Mouse (Mus musculus) neural tube, embryonic 10.5 days (tissue): Measurements from ENCODE around the gene Amhr2.
A peak's percentile ranks its signal among the peaks of the same experiment; 100 is the strongest.

ENCODE experiments used
- DNase-seq: peaks from one replicate; pipeline ENCODE4 v3.0.0-alpha.2; 2017; ENCODE audit warnings: low spot score; ENCODE audit errors: extremely low spot score

The Amhr2 gene

DNA sequence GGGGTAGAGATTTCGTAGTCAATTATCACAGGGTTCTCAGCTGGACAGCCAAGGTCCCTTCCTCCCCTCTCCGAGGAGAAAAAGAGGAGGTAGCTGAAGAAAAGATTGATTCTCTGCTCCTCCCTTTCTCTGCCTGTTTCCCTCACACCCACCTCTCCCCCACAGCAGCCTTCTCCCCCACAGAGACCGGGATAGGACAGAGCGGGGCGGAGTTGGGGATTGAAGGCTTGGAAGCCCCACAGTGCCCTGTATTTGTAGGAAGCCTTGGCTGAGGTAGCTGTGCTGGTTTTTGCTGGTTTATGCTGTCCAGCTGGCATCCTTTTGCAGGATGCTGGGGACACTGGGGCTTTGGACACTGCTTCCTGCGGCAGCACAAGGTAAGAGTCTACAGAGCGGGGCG lies at the start of gene Amhr2:
TSS of gene Amhr2 (plus strand) at position 222 of the 400 bp plus-strand sequence.
- no peak for DNase-seq

DNA sequence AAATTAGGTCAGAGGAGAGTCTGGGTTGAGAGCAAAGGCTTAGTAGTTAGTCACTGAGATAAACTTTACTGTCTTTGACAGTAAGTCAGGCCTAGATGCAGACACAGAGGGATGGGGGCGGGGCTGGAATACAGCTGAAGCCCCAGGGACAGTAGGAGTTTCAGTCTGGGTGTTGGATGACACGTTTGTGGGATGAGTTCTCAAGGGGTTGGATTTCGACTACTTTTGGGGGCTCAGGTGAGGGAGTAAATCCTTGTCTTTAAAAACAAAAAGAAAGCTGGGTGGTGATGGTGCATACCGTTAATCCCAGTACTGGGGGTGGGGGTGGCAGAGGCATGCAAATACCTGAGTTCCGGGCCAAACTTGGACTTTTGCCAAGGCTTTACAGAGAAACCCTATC lies 46.5 kb upstream of the Amhr2 start:
- no peak for DNase-seq

DNA sequence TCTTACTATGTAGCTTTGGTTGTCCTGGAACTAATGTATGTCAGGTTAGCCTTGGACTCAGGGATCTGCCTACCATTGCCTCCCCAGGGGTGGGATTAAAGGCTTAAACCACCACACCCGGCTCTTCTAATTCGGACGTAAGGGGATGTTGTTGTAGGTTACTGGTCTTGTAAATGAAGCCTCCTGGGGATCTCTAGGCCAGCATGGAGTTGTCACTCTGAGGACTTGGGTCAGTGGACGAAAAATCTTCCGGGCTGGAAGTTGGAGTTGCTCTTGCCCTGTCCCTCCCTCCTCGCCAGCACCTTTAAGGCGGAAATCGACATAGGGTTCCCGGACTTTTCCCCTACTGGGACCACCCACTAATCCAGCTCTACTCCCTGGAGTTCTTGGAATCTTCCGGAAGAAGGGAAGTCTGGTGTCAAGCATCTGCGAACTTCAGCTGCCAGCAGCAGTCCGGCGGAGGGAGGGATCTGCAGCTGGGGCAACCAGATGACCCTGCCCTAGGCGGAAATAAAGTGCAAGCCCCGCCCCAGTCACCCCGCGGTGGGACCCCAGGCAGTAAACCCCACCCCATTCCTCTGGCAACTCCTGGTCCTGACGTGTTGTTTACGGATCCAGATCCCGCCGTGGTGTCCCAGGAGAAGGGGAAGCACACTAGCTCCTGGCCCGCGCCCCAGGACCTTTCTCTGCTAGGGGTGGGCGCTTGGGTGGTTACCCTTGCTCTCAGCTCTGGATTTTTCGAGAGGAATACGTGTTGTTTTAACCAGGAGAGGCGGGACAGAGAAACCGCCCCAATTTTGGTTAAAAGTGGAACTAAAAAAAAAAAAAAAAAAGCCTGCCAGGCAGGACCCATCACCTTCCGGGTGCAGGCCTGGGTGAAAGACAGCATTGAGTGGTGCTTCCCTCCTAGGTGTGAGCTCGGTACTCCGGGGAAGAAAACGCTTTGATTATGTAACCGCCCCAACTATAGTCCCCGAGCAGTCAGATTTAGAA lies 45.6 kb upstream of the Amhr2 start:
- DNase-seq, result peak; percentile 78

DNA sequence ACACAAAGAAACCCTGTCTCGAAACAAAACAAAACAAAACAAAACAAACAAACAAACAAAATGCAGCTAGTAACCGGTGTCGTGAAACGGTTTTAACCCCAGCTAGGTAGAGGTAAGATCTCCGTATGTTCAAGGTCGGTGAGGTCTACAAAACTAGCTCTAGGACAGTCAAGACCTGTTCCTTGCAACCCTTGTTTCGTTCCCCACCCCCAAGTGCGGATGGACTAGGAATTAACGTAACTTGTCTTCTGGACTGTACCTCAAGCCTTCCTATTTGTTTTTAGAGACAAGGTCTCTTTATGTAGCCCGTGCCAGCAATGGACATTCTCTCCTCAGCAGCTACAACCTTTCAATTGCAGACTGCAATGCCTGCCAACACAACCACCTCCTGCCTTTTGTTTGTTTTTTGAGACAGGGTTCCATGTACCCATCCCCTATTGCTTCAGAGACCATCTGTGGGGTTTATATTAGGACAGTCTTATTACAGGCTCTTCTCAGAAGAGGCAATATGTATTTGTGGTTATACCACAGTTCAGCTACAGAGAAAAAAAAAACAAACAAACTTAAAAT lies 44.6 kb upstream of the Amhr2 start:
- no peak for DNase-seq

DNA sequence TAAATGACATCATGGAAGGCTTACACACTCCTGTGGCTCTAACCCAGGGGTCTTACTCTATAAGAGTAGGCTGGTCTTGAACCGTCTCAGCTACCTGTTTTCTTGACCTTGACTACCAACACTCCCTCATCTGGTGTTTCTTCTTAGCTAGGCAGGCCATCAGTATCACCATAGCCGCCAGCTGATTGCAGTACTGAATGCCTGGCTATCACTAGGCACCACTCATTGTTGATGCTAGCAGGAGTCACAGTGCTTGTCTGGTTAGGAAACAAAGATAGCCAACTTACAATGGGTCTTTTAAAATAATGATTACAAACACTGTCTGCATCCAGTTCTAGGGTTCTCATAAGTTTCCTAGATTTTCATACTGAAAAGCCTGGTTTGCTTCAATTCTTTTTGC lies 43.9 kb upstream of the Amhr2 start:
- no peak for DNase-seq

DNA sequence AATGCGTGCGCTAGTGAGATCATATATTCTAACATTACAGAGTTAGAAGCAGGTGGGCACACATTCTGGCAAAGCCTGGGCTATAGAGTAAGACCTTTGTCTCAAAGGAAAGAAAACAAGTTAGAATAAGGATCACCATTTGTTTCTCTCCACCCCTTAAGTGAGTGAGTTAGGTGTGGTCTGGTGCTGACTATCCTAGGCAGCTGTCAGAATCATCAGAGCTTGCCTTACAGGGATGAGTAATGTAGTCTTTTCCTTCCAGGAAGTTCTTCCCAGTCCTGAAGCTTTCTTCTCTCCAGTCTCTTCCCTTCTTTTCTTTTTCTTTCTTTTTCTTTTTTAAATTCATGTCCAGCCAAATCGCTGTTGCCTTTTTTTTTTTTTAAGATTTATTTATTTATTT lies 43.0 kb upstream of the Amhr2 start:
- no peak for DNase-seq

DNA sequence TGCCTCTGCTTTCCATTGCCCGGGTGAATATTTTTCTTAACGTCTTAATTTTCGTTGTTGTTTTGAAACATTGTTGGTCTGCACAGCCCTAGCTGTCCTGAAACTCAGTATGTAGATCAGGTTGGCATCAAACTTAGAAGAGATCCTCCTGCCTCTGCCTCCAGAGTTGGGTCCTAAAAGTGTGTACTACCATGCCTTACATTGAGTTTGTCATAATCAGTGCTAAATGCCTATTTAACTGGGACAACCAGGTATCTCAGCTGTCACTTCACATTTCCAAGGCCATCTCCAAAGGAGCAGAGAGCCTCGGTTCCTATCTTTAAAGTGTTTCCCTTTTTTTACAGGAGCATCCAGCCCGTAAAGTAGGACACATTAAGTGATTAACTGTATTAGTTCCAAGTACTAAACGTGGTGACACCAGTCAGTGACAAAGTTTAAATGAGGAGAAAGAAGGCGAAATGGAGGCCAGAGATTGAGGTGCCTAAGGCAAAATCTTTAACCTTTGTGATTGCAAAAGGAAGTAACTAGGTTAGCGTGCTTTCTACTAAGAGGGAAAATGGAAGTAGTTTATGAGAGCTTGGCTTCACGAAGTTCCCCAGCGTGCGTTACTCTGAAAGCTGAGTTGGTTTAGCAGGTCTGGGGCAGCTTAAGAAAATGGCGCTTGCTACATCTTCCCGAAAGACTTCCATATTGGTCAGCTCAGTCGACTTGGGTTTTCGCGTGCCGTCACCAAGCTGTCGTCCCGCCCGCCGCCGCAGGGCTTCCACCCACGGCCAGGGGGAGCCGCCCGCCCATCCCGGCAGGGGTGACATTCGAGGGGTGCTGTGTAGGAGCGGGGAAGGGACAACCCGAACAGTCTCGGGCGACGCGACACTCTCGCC lies 40.3 kb upstream of the Amhr2 start:
- DNase-seq, result no peak

DNA sequence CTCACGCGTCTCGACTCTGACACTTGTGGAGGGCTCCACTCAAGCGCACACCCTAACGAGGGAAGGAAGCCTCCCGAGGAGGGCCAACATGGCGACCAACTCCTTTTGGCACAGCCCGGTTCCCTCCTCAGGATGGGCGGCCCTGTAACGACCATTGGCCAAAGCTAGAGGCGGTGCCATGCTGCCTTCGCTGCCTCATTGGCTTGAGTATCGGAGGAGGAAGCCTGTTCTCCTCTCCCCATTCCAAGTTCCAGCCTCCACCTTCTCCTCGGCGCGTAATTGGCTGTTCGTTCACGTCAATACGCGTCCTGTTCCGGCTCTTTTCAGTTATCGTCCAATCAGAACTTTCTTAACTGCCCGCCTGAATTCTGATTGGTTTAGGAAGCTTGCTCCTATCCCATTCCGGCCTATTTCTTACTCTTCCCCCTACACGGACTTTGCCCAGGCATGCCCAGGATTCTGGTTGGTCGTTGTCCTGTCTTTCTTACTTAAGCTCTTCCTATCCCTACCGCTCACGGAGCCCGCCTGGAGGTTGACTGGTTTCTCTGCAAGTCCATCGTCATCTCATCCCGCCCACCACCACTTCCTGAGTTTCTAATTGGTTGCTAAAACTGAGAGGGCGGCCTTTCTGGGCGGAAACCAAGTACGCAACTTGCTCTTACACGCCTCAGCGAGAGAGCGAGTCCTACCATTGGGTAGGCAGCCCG lies 39.5 kb upstream of the Amhr2 start, which contains the start of gene Sp1:
TSS of gene Sp1 (plus strand) at position 655 of the 707 bp plus-strand sequence.
- peak; percentile 94 for DNase-seq

DNA sequence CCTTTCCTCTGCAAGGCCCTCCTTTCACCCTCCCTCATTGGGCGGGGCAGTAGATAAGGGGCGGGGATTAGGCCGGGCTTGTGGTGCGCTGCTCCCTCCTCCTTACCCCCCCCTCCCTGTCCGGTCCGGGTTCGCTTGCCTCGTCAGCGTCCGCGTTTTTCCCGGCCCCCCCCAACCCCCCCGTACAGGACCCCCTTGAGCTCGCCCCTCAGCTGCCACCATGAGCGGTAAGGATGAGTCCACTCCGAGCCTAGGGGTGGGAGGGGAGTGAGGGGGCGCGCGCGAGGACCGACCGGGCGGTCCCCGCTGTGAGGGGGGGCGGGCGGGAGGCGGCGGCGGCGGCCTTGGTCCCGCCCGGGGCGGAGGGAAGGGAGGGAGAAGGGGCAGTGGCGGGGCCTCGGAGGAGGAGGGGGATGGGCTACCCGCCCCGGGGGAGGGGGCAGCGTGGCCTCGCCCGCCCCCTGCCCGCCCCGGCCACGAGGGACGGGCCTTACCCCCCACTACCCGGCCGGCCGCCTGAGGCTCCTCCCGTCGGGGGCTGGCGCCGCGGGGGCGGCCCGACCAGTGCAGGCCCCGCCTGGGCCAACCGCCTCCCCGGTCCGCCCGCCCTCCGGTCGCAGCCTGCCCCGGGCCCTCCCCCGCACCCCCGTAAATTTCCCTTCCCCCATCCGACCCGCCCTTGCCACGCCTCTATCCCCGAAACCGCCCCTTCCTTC lies 38.8 kb upstream of the Amhr2 start:
- DNase-seq, result no peak

DNA sequence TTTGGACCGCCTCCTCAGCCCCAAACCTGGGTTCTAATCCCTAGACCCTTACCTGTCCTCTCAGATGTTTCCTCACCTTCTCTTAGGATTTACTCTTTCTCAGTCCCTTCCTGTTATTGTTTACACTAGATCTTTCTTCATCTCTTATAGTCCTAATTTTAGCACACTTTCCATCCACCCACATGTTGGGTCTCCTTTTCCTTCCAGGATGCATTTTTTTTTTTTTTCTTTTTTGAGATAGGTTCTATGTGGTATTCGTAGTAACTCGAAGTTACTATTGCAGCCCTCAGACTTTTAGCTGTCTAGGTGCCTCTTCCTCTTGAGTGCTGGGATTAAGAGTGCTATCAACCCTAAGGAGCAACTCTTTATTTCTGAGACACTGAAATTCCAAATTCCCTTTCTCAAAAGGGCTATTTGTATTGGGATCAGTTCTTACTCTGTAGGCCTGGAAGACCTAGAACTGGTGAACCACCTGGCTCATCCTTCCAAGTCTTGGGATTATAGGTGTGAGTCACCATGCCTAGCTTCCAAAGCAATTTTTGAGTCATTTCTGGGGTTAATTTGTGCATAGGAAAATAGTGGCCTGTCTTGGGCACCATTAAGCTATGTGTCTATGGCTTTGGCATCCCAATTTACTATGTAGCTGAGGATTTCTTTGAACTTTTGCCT lies 38.1 kb upstream of the Amhr2 start:
- no peak for DNase-seq

DNA sequence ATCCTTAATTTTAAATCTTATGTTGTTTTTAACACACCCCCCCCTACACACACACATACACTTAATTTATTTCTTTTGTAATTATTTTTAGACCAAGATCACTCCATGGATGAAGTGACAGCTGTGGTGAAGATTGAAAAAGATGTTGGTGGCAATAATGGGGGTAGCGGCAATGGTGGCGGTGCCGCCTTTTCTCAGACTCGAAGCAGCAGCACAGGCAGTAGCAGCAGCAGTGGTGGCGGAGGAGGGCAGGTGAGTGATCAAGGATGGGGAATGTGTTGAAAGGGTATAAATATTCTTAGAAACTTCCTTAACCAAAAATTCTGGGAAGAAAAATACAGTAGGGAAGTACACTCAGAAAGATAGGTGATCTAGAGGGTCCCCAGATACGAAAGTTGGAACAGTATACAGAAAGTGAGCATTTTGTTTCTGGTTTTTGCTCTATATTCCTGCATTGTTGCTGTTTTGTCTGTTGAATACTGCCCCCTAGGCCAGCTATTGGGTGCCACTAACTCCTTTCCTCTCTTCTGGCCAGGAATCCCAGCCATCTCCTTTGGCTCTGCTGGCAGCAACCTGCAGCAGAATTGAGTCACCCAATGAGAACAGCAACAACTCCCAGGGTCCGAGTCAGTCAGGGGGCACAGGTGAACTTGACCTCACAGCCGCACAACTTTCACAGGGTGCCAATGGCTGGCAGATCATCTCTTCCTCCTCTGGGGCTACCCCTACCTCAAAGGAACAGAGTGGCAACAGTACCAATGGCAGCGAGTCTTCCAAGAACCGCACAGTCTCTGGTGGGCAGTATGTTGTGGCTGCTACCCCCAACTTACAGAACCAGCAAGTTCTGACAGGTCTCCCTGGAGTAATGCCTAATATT lies 37.2 kb upstream of the Amhr2 start:
- DNase-seq, result no peak

DNA sequence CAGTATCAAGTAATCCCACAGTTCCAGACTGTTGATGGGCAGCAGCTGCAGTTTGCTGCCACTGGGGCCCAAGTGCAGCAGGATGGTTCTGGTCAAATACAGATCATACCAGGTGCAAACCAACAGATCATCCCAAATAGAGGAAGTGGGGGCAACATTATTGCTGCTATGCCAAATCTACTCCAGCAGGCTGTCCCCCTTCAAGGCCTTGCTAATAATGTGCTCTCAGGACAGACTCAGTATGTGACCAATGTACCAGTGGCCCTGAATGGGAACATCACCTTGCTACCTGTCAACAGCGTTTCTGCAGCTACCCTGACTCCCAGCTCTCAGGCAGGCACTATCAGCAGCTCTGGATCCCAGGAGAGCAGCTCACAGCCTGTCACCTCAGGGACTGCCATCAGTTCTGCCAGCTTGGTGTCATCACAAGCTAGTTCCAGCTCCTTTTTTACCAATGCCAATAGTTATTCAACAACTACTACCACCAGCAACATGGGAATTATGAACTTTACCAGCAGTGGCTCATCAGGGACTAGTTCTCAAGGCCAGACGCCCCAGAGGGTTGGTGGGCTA lies 36.5 kb upstream of the Amhr2 start:
- no peak for DNase-seq

DNA sequence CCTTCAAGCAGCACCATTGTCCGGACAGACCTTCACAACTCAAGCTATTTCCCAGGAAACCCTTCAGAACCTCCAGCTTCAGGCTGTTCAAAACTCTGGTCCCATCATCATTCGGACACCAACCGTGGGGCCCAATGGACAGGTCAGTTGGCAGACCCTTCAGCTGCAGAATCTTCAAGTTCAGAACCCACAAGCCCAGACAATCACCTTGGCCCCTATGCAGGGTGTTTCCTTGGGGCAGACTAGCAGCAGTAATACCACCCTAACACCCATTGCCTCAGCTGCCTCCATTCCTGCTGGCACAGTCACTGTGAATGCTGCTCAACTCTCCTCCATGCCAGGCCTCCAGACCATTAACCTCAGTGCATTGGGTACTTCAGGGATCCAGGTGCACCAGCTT lies 35.9 kb upstream of the Amhr2 start:
- DNase-seq, result no peak

DNA sequence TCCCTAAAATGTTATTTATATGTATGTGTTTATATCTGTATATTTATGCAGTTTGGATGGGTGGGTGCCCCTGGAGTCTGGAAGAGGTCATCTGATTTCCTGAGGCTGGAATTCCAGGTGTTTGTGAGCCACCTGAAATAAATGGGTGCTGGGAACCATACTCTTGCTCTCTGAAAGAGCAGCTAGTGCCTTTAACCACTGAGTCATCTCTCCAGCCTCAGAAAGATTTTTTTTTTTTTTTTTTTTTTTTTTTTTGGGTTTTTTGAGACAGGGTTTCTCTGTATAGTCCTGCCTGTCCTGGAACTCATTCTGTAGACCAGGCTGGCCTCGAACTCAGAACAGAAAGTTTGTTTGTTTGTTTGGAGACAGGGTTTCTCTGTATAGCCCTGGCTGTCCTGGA lies 34.1 kb upstream of the Amhr2 start:
- DNase-seq, result no peak

DNA sequence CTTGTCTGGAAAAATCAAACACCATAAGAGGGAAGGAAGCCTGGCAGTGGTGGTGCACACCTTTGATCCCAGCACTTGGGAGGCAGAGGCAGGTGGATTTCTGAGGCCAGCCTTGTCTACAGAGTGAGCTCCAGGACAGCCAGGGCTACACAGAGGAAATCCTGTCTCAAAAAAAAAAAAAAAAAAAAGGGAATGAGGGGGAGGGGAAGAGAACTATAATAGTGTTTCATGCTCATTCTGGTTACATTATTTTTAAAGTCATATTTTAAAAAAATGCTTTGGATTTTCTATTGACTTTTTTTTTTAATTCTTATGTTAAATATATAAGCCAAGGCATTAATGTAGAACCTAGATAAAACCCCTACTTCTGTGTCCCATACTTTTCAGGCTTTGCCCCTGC lies 31.5 kb upstream of the Amhr2 start:
- DNase-seq, result no peak

DNA sequence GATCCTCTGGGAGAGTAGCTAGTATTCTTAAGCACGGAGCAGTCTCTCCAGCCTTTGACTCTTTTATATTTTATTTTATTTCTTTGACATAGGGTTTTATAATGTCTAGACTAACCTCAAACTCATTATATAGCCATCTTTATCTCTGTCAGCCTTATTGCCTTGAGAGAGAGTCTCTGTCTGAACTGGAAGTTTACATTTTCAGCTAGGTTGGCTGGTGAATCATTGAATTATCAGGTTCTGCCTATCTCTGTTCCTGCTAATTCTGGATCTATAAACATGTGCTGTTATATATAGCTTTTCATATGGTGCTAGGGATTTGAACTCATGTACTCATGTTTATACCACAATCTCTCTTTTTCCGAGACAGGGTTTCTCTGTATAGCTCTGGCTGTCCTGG lies 27.6 kb upstream of the Amhr2 start:
- no peak for DNase-seq

DNA sequence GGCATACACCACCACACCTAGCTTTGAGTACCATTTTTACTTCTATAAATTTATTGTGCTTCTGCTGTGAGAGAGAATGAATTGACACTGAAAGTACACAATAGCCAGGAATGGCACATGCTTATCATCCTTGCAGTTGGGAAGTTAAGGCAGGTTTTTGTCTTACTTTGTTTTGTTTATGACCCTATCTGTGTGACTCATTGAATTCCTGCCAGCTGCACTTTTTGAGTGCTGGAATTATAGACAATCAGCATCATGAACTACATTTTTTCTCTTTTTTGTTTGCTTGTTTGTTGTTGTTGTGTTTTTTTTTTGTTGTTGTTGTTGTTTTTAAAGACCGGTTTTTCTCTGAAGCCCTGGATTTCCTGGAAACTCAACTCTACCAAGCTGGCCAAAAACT lies 24.2 kb upstream of the Amhr2 start:
- no peak for DNase-seq

DNA sequence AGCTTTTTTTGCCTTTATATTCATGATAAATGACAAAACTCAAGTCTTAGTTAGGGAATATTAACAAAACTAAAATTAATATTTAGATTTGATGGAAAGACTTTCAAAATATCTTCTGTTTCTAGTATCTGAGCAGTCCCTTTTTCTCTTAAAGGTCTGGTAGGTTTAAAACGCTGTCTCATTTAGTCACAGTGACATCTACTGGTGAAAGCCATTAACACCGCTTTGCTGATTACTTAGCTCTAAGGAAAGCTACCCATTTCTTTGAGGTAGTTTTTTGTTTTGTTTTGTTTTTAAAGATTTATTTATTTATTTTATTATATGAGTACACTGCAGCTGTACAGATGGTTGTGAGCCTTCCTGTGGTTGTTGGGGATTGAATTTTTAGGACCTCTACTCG lies 23.7 kb upstream of the Amhr2 start:
- no peak for DNase-seq
